Mouse (Mus musculus): ENCODE measurements around the gene Olfr1218. TPM values are rescaled to one million over a fixed set of nuclear protein-coding genes. Genes with fewer than 3 reads are reported as not detected.
"Not testable (repeated sequence)": the region's sequence is repeated elsewhere in the genome, so short reads cannot be mapped to it uniquely, and the experiment has no call there.

The Olfr1218 gene
- not detected in 2 replicates for polyA plus RNA-seq (2014; fragmentation: Nextera tagmentation; extraction: Ambion mirVana)

- H3K4me3 ChIP-seq (ENCODE audit: low read depth, low read length) = no peak within 1 kb of the TSS
- no peaks in the 10 kb centered on the region for H3K4me1 ChIP-seq (replicated peaks; ENCODE audit: control insufficient read depth, insufficient read depth, low read length)
- ATAC-seq (ENCODE audit: low FRiP score) (no peak), DNase-seq (ENCODE audit: low spot score) (no peak)
- H3K9ac ChIP-seq (ENCODE audit: low read depth, low read length) = no peak within 1 kb of the TSS
- no peaks in the 10 kb centered on the region for H3K9me3 ChIP-seq (ENCODE audit: control insufficient read depth, low read length)
- H3K36me3 ChIP-seq (ENCODE audit: control insufficient read depth, insufficient read depth, low read length) = no peaks in the 10 kb centered on the region
- H3K27ac ChIP-seq (ENCODE audit: low read depth, low read length) = no peak within 1 kb of the TSS
- no peaks in the 10 kb centered on the region for H3K27me3 ChIP-seq (ENCODE audit: control insufficient read depth, insufficient read depth, low read length)
- H3K4me2 ChIP-seq (replicated peaks; ENCODE audit: low read depth, low read length) = no peak within 1 kb of the TSS
These were observed at the start of gene Olfr1218 for GRCm38 (mm10) chr2:89061087-89061486. Olfr1218 (minus strand) TSS chr2:89061187.

GRCm38 (mm10) chr2:89106735-89107134, 45.7 kb upstream of the Olfr1218 start, which contains the start of gene Olfr1220:
Olfr1220 (minus strand) TSS chr2:89106835.
- no peak for DNase-seq (ENCODE audit: low spot score)
- WGBS = 82% methylated on average over 3 of the region's 3 CpGs
- H3K27me3 ChIP-seq (ENCODE audit: control insufficient read depth, insufficient read depth, low read length) = no peaks in the 10 kb centered on the region
- no peak within 1 kb of the TSS for H3K4me3 ChIP-seq (ENCODE audit: low read depth, low read length)
- H3K4me1 ChIP-seq (replicated peaks; ENCODE audit: control insufficient read depth, insufficient read depth, low read length) = no peaks in the 10 kb centered on the region
- no peaks in the 10 kb centered on the region for H3K9me3 ChIP-seq (ENCODE audit: control insufficient read depth, low read length)
- no peak for ATAC-seq (ENCODE audit: low FRiP score)
- no peaks in the 10 kb centered on the region for H3K36me3 ChIP-seq (ENCODE audit: control insufficient read depth, insufficient read depth, low read length)
- no peak within 1 kb of the TSS for H3K4me2 ChIP-seq (replicated peaks; ENCODE audit: low read depth, low read length)
- no peak within 1 kb of the TSS for H3K9ac ChIP-seq (ENCODE audit: low read depth, low read length)
- no peak within 1 kb of the TSS for H3K27ac ChIP-seq (ENCODE audit: low read depth, low read length)

GRCm38 (mm10) chr2:89105651-89106050, 44.7 kb upstream of the Olfr1218 start:
- no peak for ATAC-seq (ENCODE audit: low FRiP score)
- H3K27me3 ChIP-seq (ENCODE audit: control insufficient read depth, insufficient read depth, low read length) = no peaks in the 10 kb centered on the region
- DNase-seq (ENCODE audit: low spot score) = no peak
- no peak overlapping the region for H3K4me2 ChIP-seq (replicated peaks; ENCODE audit: low read depth, low read length)
- H3K4me1 ChIP-seq (replicated peaks; ENCODE audit: control insufficient read depth, insufficient read depth, low read length) = no peaks in the 10 kb centered on the region
- no peaks in the 10 kb centered on the region for H3K9me3 ChIP-seq (ENCODE audit: control insufficient read depth, low read length)
- no peak overlapping the region for H3K9ac ChIP-seq (ENCODE audit: low read depth, low read length)
- H3K36me3 ChIP-seq (ENCODE audit: control insufficient read depth, insufficient read depth, low read length) = no peaks in the 10 kb centered on the region
- no peak overlapping the region for H3K4me3 ChIP-seq (ENCODE audit: low read depth, low read length)
- H3K27ac ChIP-seq (ENCODE audit: low read depth, low read length) = no peak overlapping the region

- H3K4me1 ChIP-seq (replicated peaks; ENCODE audit: control insufficient read depth, insufficient read depth, low read length) = no peaks in the 10 kb centered on the region
- H3K27ac ChIP-seq (ENCODE audit: low read depth, low read length) = no peak overlapping the region
- H3K9ac ChIP-seq (ENCODE audit: low read depth, low read length) = no peak overlapping the region
- H3K36me3 ChIP-seq (ENCODE audit: control insufficient read depth, insufficient read depth, low read length) = no peaks in the 10 kb centered on the region
- no peak overlapping the region for H3K4me2 ChIP-seq (replicated peaks; ENCODE audit: low read depth, low read length)
- H3K4me3 ChIP-seq (ENCODE audit: low read depth, low read length) = no peak overlapping the region
- DNase-seq (ENCODE audit: low spot score) (no peak), ATAC-seq (ENCODE audit: low FRiP score) (no peak)
- no peaks in the 10 kb centered on the region for H3K27me3 ChIP-seq (ENCODE audit: control insufficient read depth, insufficient read depth, low read length)
- 94% methylated on average over 1 of the region's 1 CpGs for WGBS
- H3K9me3 ChIP-seq (ENCODE audit: control insufficient read depth, low read length) = no peaks in the 10 kb centered on the region
These were observed 32.9 kb upstream of the Olfr1218 start for GRCm38 (mm10) chr2:89093848-89094247.

- Histone ChIP-seq H3K27me3 (ENCODE audit: control insufficient read depth, insufficient read depth, low read length) (no peaks in the 10 kb centered on the region), H3K27ac (ENCODE audit: low read depth, low read length) (no peak within 1 kb of the TSS), H3K9ac (ENCODE audit: low read depth, low read length) (no peak within 1 kb of the TSS), H3K4me1 (replicated peaks; ENCODE audit: control insufficient read depth, insufficient read depth, low read length) (no peaks in the 10 kb centered on the region), H3K4me3 (ENCODE audit: low read depth, low read length) (no peak within 1 kb of the TSS), H3K4me2 (replicated peaks; ENCODE audit: low read depth, low read length) (no peak within 1 kb of the TSS), H3K9me3 (ENCODE audit: control insufficient read depth, low read length) (no peaks in the 10 kb centered on the region), H3K36me3 (ENCODE audit: control insufficient read depth, insufficient read depth, low read length) (no peaks in the 10 kb centered on the region)
- ATAC-seq (ENCODE audit: low FRiP score) (no peak), DNase-seq (ENCODE audit: low spot score) (no peak)
- 73% methylated on average over 1 of the region's 1 CpGs for WGBS
These were observed 22.4 kb upstream of the Olfr1218 start, which contains the start of gene Olfr1219 for GRCm38 (mm10) chr2:89083413-89083812. Olfr1219 (minus strand) TSS chr2:89083513.

GRCm38 (mm10) chr2:89081487-89081886, 20.5 kb upstream of the Olfr1218 start:
- H3K4me2 ChIP-seq (replicated peaks; ENCODE audit: low read depth, low read length) = no peak overlapping the region
- no peaks in the 10 kb centered on the region for H3K4me1 ChIP-seq (replicated peaks; ENCODE audit: control insufficient read depth, insufficient read depth, low read length)
- H3K27me3 ChIP-seq (ENCODE audit: control insufficient read depth, insufficient read depth, low read length) = no peaks in the 10 kb centered on the region
- H3K9ac ChIP-seq (ENCODE audit: low read depth, low read length) = no peak overlapping the region
- no peak for DNase-seq (ENCODE audit: low spot score)
- H3K9me3 ChIP-seq (ENCODE audit: control insufficient read depth, low read length) = no peaks in the 10 kb centered on the region
- ATAC-seq (ENCODE audit: low FRiP score) = no peak
- H3K27ac ChIP-seq (ENCODE audit: low read depth, low read length) = no peak overlapping the region
- no peak overlapping the region for H3K4me3 ChIP-seq (ENCODE audit: low read depth, low read length)
- H3K36me3 ChIP-seq (ENCODE audit: control insufficient read depth, insufficient read depth, low read length) = no peaks in the 10 kb centered on the region

- H3K9ac ChIP-seq (ENCODE audit: low read depth, low read length) = no peak within 1 kb of the TSS
- no peaks in the 10 kb centered on the region for H3K4me1 ChIP-seq (replicated peaks; ENCODE audit: control insufficient read depth, insufficient read depth, low read length)
- no peak within 1 kb of the TSS for H3K4me3 ChIP-seq (ENCODE audit: low read depth, low read length)
- no peak for DNase-seq (ENCODE audit: low spot score)
- no peaks in the 10 kb centered on the region for H3K9me3 ChIP-seq (ENCODE audit: control insufficient read depth, low read length)
- no peaks in the 10 kb centered on the region for H3K36me3 ChIP-seq (ENCODE audit: control insufficient read depth, insufficient read depth, low read length)
- no peak within 1 kb of the TSS for H3K27ac ChIP-seq (ENCODE audit: low read depth, low read length)
- WGBS = 69% methylated on average over 2 of the region's 2 CpGs
- no peak within 1 kb of the TSS for H3K4me2 ChIP-seq (replicated peaks; ENCODE audit: low read depth, low read length)
- no peaks in the 10 kb centered on the region for H3K27me3 ChIP-seq (ENCODE audit: control insufficient read depth, insufficient read depth, low read length)
- ATAC-seq (ENCODE audit: low FRiP score) = no peak
These were observed 29.0 kb downstream of the Olfr1218 start, which contains the start of gene Olfr1217 for GRCm38 (mm10) chr2:89031965-89032364. Olfr1217 (minus strand) TSS chr2:89032065.

- H3K27ac ChIP-seq (ENCODE audit: low read depth, low read length); H3K4me3 ChIP-seq (ENCODE audit: low read depth, low read length); ATAC-seq (ENCODE audit: low FRiP score); H3K9me3 ChIP-seq (ENCODE audit: control insufficient read depth, low read length); H3K27me3 ChIP-seq (ENCODE audit: control insufficient read depth, insufficient read depth, low read length); H3K4me2 ChIP-seq (replicated peaks; ENCODE audit: low read depth, low read length); H3K9ac ChIP-seq (ENCODE audit: low read depth, low read length); H3K36me3 ChIP-seq (ENCODE audit: control insufficient read depth, insufficient read depth, low read length); DNase-seq (ENCODE audit: low spot score); H3K4me1 ChIP-seq (replicated peaks; ENCODE audit: control insufficient read depth, insufficient read depth, low read length): not testable (repeated sequence)
- 74% methylated on average over 3 of the region's 3 CpGs for WGBS
These were observed 39.6 kb downstream of the Olfr1218 start for GRCm38 (mm10) chr2:89021436-89021835.

GRCm38 (mm10) chr2:89018240-89018639, 42.7 kb downstream of the Olfr1218 start, which contains the start of gene Olfr1216:
Olfr1216 (minus strand) TSS chr2:89018340.
- H3K27ac ChIP-seq (ENCODE audit: low read depth, low read length) = no peak within 1 kb of the TSS
- no peaks in the 10 kb centered on the region for H3K9me3 ChIP-seq (ENCODE audit: control insufficient read depth, low read length)
- H3K36me3 ChIP-seq (ENCODE audit: control insufficient read depth, insufficient read depth, low read length) = no peaks in the 10 kb centered on the region
- no peaks in the 10 kb centered on the region for H3K4me1 ChIP-seq (replicated peaks; ENCODE audit: control insufficient read depth, insufficient read depth, low read length)
- DNase-seq (ENCODE audit: low spot score) (no peak), ATAC-seq (ENCODE audit: low FRiP score) (no peak)
- no peaks in the 10 kb centered on the region for H3K27me3 ChIP-seq (ENCODE audit: control insufficient read depth, insufficient read depth, low read length)
- 88% methylated on average over 1 of the region's 1 CpGs for WGBS
- H3K9ac ChIP-seq (ENCODE audit: low read depth, low read length) = no peak within 1 kb of the TSS
- no peak within 1 kb of the TSS for H3K4me2 ChIP-seq (replicated peaks; ENCODE audit: low read depth, low read length)
- no peak within 1 kb of the TSS for H3K4me3 ChIP-seq (ENCODE audit: low read depth, low read length)

Data from hindbrain, embryonic 11.5 days (tissue).